Mouse (Mus musculus): Measurements from ENCODE around the gene Vldlr.

DNA sequence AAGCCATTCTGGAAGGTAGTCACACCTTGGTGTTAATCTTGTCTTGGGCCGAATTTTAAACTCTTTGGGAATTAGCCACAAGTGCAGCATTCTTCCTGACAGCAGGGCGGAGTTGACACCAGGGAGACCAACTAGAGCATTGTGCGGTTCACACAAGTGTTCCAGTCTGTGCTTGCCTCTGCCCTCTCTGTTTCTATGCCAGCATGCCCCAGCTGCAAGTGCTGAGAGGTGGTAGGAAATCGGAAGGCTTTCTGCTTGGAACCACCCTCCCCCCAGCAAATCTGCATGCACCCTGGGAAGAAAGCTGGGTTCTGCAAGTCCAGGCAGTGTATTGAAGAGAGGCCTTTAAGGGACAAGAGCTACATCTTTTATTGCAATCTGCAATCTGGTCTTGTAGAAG is 10.8 kb downstream of the Vldlr start:
- TF ChIP-seq CTCF (conservative IDR thresholded peaks at IDR 0.05; ENCODE audit: insufficient read depth, insufficient read length, low read depth, low read length): no peak
- TF ChIP-seq POLR2A (IDR thresholded peaks at IDR 0.05; ENCODE audit: low read depth, low read length): no peak
